Mouse (Mus musculus) heart, embryonic 14.5 days (tissue): Measurements from ENCODE around the gene Gstm7. TPM values are rescaled to one million over a fixed set of nuclear protein-coding genes. Genes with fewer than 3 reads are reported as not detected.

ENCODE experiments used
- polyA plus RNA-seq: library from polyadenylated mRNA; unstranded; fragments of >200 nt; fragmentation: Nextera tagmentation; extraction: Ambion mirVana; gene quantifications from 2 replicates; pipeline ENCODE4 v1.2.1, GENCODE M21; 2014

The Gstm7 gene
- polyA plus RNA-seq, 1 experiment from 2014 or later, result 22.2 TPM

Other genes with a start within 250 kb of the Gstm7 start
- 63.7 and 64.4 TPM in 2 replicates for gene Ahcyl1, start 235.3 kb downstream of the Gstm7 start, polyA plus RNA-seq
- 8.5 and 10.1 TPM in 2 replicates for gene Csf1, start 171.3 kb downstream of the Gstm7 start, polyA plus RNA-seq
- gene Eps8l3, start 54.6 kb downstream of the Gstm7 start, polyA plus RNA-seq, result not detected in 2 replicates
- gene Gstm5, start 36.0 kb downstream of the Gstm7 start, polyA plus RNA-seq, result 132 and 150 TPM in 2 replicates
- 11.3 and 11.9 TPM in 2 replicates for gene Gstm6, start 11.9 kb upstream of the Gstm7 start, polyA plus RNA-seq
- not detected in 2 replicates for gene Gstm3, start 37.5 kb upstream of the Gstm7 start, polyA plus RNA-seq
- 59.8 and 68.2 TPM in 2 replicates for gene Gstm2, start 54.6 kb upstream of the Gstm7 start, polyA plus RNA-seq
- 60.8 and 63.8 TPM in 2 replicates for gene Gstm1, start 86.2 kb upstream of the Gstm7 start, polyA plus RNA-seq
- 15.6 and 17.4 TPM in 2 replicates for gene Gstm4, start 113.1 kb upstream of the Gstm7 start, polyA plus RNA-seq
- gene Ampd2, start 154.8 kb upstream of the Gstm7 start, polyA plus RNA-seq, result 15.3 and 20.3 TPM in 2 replicates
- 0.59 and 0.73 TPM in 2 replicates for gene Gnat2, start 161.0 kb upstream of the Gstm7 start, polyA plus RNA-seq
- gene Gnai3, start 214.3 kb upstream of the Gstm7 start, polyA plus RNA-seq, result 71.4 and 74.0 TPM in 2 replicates
- 0.24 TPM in 1 of 2 replicates, not detected in the other for gene Gpr61, start 223.1 kb upstream of the Gstm7 start, polyA plus RNA-seq